Mouse (Mus musculus) olfactory bulb, adult 2 months (tissue): ENCODE results near the gene Arid5b.

Experiments used
- CTCF ChIP-seq: fragments of 200-500 bp; IDR thresholded peaks from 2 replicates; pipeline ENCODE4 v1.5.1; 2012; ENCODE audit warnings: low read depth, mild to moderate bottlenecking, low read length, moderate library complexity; ENCODE audit not compliant: insufficient read depth
- POLR2A ChIP-seq: fragments of 200-500 bp; IDR thresholded peaks from 2 replicates; pipeline ENCODE4 v1.6.1; 2012; ENCODE audit warnings: mild to moderate bottlenecking, low read depth, low read length, moderate library complexity; ENCODE audit not compliant: insufficient read depth

- TF ChIP-seq POLR2A (no peak), CTCF (no peak)
These were observed 227.1 kb downstream of the Arid5b start for GRCm38 (mm10) chr10:68051316-68051933.
